Mouse (Mus musculus) lung, postnatal 36 days (tissue): ENCODE measurements around the gene Msi2.
A peak's percentile ranks its signal among the peaks of the same experiment; 100 is the strongest.

Source experiments
- DNase-seq: peaks from one replicate; pipeline ENCODE4 v3.0.0; 2022; ENCODE audit warnings: mixed read lengths

Msi2 gene

DNA sequence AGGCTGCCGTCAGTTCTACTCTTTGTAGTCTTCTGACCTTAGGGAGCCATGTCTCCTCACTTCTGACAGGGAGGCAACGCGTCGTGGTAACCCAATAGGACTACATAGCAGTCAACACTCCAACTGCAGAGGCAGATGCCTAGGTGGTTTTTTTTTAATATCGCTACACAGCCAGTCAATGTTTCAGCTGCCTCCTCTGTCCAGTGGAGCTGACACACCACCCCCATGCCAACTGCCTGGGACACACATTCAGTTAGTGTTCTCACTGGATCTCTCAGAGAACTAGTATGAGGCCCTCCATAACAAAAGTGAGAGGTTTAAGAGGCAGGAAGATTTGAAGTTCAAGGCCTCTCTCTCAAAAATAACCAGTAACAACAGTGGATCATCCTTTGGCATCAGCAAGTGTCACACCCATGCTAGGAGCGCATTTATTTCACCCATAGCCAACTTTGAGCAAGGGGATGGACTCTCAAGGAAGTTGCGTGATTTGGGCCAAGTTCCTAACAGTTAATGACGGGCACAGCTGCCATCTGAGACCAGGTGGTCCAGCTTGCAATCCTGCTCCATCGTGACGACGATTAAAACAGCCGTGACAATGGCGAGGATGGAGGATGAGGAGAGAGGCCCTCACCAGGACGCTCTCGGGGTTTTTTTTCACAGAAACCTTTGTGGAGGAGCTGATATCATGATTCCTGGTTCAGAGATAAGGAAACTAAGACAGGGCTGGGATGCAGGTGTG, 8.3 kb downstream of the Msi2 start:
- DNase-seq: no peak

DNA sequence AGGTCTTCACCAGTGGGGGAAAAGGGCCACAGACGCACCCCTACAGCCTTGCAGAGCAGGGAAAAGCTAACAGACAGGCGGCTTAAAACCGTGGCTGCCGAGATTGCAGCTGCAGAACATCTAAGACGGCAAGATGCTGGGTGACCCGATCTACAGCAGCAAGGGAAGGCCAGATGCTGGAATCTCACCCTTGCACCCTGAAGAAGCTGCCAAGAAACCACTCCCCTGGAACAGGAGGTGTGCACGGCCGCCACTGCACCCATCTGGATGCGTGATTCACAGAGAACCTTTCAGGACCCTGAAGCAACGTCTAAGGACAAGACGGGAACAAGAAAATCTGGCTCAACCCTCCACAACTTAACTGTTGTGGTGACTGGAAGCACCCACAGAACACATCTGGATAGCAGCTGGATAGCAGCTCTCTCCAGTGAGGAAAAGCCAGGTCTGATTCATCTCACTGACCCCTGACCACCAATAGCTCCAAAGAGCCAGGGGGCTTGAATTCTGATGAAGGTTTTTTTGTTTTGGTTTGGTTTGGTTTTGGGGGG, 11.0 kb downstream of the Msi2 start:
- no peak for DNase-seq

DNA sequence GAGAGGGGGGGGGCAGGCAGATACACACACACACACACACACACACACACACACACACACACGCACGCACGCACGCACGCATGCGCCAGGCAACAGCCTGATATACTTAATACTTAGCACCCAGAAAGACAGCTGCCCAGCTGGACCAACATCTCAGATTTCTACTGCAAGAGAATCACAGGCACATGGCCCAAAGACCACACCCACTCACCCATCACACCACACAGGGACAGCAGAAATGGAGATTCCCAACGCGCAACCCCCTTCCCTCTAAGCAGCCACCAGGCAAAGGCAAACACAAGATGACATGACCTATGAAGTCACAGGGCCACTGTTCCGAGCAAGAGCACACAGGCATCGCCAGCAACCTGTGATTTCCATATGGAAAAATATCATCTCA, 13.6 kb downstream of the Msi2 start:
- no peak for DNase-seq

DNA sequence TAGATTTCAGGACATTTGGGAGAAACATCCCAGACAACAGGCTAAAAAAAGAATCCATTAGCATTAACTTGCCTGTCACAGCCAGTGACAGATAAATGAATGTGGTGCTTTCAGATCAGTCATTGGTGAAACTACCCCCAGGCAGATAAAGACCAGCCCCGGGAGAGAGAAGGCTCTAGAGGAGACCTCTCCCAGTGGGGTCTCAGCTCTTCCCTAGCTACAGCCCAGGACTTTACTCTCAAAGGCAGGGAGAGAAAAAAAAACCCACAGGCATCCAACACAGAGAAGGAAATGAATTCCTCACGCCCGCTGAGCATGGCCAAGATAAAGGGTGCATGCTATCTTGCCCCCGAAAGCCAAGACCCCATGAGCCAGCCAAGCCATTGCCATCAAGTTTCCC, 15.1 kb downstream of the Msi2 start:
- DNase-seq: no peak

DNA sequence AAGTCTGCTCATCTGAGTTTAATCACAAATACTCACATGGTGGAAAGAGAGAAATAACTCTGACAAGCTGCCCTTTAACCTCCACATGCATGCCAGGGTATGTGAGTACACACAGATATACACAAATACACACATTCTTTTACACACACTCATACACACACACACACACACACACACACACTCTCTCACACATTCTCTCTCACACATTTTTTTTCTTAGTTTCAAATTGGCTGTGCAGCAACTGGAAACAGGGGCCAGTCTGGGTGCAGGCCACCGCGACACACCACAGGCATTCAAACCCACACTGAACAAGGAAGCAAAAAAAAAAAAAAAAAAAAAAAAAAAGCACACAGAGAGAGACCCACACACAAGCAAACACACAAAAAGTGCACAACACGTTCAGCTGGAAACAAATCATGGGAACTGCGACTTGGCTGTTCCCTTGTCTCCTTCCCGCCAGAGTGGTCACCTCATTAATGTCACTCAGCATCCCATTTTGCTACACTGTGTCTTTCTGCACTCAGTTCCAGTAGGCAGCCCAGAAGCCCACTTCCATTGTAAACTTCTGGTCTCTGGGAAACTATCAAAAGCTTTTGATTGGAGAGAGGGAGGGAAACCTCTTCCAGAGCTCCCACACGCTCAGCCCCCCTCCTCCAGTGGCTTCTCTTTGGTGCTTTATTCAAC, 16.2 kb downstream of the Msi2 start:
- no peak for DNase-seq

DNA sequence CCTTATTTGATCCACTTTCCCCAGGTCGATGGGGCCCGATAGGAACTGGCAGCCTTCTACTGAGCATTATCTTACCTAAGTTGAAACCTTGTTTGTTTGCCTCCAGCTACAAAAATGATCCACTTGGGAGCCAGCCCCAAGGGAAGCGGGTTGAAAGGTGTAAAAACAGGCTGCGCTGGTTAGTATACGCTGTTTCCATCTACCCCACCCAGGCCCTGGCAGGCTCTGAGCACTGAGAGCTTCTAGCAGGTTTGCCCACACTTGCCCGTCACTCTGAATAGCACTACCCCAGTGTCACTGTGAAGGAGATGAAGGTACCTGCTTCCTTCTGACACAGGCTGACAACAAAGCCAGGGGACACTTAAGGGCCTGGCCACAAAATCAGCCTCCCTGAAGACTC, 17.3 kb downstream of the Msi2 start:
- DNase-seq: no peak

DNA sequence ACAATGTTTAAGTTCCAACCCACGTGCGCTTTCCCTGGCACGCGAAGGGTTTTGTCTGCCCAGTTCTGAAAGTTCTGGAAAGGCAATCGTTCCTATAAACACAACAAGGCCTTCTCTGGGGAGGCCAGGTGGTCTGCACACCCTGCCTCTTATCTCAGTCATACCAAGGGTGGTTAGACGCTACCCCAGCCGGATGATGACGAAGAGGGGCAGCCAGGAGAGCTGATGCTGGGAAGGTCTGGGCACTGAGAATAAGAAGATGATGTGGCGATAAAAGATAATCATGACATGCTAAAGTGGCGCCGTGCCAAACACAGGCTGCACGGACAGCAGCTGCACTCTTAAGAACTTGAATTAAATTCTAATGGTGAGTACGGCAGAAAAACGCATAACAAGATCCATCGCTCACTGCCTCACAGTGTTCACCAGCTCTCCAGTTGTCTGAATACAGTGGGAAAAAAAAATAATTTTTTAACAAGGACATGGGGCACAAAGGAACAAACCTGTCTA, 18.1 kb downstream of the Msi2 start:
- DNase-seq: no peak

DNA sequence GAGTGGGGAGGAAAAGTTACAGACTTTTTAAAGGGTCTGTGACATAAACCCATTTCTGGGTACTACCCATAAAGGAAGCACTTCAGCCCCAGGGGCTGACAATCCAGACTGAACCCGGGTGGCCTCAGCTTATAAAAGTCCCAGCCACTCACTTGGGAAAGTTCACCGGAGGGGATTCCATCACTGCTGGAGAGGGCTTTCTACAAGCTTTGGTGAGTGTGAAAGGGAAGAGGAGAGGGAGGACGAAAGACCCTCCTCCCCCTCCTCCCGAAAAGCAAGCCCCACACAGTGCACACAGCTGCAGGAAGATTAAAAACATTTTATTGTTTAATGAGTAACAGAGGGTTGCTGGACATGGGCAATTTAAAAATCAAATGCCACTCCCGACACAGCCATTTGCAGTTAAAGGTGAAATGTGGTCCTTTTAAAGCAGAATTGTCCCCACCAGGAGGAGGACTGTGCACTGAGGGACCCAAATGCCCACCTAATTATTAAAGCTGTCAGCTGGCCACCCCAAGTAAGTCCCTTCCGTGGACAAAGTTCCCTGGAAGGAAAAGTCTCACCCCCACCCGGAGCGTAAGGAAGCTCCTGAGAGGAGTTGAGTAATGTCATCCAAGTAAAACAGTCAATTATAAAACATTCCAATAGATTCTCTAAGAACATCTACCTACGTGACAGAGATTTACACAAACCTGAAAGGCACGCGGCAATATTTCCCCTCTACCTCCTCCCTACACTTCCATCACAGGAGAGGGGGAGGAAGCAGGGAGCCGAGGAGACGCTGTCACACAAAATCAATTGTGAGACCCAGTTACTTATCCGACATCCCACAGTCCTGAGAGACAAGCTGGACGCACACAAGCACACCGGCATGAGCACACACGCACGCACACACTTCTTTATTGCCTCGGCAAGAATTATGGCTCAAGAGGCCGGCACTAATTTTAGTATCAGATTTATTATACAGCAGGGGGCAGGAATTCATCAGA, 24.1 kb downstream of the Msi2 start:
- DNase-seq: no peak

DNA sequence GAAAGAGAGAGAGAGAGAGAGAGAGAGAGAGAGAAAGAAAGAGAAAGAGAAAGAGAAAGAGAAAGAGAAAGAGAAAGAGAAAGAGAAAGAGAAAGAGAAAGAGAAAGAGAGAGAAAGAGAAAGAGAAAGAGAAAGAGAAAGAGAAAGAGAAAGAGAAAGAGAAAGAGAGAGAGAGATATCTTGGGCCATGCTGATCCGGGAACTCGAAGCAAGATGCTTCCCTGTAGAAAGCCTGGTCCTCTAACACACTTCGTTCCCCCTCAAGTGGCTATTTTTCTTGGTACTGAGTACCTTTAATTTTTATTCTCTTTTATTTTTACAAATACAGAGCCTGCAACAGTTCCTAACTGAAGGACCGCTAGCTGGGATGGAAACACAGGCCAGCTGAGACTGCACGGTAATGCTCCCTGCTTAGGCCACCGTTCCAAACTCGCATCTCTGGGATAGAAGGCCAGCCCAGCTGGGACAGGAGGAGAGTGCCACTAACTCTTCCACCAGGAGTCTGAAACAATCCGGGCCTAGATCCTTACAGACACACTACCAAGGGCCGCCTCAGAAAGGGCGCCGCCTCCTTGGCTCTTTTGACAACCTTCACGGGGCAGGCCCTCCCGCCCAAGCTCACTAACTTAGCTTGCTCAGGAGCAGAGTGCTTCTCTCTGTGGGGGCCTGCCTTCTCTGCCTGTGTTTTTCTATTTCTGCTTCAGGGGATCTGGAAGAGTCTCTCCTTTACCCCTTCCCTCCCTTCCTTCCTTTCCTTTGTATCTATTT, 25.1 kb downstream of the Msi2 start:
- no peak for DNase-seq

DNA sequence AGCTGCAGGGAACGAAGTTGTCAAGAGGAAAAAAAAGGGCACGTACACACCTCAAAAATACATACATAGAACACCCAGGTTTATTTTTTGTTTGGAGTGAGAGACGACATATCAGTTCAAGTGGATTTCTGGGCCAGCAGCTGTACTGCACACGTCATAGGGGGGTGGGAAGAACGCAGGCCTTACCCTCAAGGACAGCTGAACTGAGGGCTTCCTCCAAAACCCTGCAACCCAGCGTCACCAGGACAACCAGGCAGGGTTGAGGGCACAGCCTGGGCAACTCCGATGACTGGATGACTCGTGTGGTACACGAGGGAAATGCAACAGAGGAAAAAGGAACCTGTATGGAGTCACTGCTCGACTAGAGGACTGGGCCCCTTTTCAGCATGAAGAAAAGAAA, 25.9 kb downstream of the Msi2 start:
- no peak for DNase-seq

DNA sequence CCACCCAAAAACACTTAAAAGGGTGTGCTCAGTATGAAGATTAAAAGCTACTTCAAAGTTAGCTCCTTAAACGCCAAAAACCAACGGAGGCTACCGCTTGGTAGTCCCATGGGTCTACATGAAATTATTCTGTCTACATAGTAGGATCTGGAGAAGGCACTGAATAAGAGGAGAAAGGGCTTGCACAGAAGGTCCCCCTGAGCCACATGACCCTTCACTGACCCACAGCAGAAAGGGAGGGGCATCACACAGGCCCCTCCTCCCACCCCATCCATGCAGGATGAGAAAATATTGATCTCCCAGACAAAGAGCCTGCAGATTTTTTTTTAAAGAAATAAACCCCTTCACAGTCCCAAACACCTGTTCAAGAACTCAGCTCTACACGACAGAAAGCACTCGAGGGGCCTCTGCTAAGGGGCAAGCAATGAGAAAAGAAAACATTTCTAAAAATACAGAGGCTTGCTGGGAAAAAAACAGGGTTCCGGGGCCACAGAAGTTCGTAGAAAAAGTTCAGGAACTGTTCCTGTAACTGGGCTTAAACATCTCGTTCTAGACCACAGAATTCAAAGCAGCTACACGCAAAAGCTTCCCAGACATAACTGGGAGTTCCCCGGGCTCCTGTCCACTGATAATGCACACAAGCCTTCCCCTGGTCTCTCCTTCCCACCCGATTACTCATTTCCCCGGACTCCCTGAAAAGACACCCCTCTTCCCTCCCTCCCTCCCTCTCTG, 27.6 kb downstream of the Msi2 start:
- no peak for DNase-seq

DNA sequence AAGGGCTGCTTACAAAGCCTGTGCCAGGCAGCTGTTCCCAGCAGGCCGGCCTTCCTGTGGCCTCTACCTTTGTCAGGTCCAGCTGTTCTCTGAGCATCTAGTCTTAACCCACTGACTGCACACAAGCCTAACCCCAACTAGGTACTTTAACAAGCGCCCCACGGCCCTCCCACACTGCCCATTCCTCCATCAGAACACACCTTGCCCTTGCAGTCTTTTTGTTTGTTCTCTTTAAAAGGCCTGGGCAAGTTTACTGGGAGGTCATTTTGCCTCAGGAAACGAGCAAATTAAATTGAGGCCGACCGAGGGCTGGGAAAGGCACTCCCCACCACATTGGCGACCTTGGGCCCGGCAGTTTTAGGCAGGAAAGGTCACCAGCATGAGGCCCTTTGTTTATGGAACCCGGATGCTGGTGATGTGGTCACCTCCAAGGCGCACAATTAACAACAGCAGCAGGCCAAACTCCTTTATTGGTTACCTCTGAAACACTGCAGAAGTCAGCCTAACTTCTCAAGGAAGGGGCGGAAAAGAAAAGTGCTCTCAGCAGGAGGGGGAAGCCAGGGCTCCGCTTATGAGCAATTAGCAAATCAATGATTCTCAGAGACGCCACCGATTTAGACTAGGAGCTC, 28.4 kb downstream of the Msi2 start:
- DNase-seq: no peak

DNA sequence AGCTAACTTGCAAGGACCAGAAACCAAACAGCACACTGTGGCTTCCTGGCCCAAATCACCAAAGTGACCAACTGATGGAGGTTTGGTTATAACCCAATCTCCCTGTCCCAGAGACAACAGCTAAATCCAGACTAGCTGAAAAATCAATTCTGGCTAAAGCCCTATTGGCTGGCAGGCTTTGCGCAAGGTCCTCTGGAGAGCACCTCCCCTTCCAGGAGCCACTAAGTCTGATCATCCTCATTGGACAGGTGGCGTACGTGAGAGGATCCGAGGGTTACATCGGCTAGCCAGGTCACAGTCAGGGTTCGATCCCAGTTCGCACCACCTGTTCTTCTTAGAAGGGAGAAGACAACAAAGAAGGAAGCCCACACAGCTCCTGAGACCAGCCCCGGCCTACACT, 29.7 kb downstream of the Msi2 start:
- no peak for DNase-seq

DNA sequence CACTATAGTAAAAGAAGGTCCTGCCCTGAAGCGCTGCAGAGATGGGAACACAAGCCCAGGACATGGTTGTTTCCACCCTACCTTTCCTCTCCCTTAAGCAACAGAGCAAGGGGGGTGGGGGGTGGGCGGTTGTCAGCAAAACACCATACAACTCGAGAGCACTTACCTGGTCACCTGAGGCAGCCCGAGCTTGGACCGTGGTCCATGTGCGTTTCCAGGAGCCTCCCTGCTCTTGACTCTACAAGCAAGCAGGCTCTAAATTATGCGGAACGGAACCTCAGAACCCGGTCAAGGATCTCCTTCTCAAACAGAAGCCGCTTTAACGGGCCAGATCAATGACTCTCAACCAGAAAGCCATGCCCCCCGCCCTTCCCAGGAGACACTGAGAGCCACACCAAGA, 30.6 kb downstream of the Msi2 start:
- DNase-seq: peak; percentile 58

DNA sequence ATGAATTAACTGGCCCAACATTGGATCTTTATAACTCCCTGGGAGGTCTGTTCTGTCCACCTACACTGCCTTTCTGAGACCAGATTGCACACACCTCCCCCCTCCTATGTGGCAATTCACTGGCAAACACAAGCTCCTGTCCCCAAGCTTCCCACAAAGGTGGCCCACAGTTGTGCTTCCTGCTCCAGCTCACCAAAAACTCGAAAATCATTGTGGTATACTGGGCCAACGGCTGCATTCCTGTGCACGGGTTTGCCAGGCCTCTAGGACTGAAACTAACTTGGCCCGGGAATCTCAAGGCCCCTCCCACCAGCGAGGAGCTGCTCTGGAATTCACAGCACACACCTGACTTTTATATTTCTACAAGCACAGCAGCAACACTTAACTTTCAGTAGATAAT, 31.3 kb downstream of the Msi2 start:
- peak; percentile 67 for DNase-seq

DNA sequence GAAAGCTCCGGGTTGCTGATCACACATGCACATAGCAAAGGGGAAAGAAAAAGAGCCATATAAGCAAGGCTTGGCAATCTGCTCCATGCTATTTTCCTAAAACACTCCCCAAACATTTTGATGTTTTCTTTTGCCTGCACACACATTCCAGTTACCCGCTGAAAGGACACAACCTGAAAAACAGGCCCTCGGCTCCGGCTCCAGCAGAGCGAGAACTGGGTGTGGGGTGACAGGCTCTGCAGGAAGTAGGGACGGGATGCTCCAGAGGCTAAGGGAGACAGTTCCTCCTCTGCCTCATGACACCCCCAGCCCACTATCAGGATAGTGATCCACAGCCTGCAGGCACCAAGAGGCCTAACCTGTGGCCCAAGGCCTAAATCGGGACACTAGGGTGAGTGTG, 32.3 kb downstream of the Msi2 start:
- no peak for DNase-seq

DNA sequence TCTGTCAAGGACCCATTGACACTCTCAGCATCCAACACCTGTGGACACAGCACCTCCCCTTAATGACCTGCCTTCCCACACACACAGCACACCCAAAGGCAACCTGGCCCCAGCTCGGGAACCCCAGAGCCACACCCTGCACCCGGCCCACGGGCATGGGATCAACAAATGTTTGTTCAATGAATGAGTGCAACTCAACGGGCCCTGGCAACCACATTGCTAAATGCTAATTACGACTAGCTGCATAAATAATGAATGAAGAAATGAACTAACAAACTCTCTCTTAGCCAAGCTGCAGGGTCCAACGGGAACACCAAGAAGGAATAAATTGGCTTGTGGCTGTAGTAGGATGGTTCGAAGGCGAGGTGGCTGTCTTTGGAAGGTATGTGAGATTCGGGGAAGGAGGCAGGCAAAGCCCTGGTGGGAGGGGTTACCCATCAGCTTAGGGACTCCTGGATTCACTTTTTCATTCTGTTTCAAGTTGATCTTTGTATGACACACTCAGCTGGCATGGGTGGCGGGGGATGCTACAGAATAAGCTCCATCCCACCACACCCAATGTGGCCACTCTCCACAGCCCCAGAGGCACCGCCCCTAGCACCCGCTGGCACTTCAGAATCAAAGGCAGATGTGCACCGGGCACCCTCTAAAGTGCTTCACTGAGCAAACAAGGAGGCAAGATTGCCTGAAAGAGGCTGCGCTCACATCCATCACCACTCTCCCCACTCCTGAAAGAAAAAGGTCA, 35.1 kb downstream of the Msi2 start:
- DNase-seq: peak; percentile 60

DNA sequence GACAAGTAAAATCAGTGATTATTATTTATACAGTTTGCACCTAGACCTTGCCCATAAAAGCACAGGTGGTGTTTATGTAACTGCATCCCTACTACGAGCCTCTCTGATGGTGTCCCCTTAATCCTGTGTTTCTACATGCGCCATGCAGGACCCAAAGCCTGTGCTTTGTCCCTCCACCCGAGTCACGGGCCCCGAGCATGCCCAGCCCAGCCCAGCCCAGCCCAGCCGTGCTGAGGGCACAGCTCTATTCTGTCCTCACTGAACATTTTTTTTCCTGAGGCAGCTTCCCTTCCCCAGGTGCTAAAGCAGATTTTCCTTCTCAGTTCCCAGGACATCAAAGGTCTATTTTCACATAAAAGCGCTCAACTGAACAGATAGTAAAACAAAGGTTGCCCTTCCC, 41.0 kb downstream of the Msi2 start:
- DNase-seq: no peak

DNA sequence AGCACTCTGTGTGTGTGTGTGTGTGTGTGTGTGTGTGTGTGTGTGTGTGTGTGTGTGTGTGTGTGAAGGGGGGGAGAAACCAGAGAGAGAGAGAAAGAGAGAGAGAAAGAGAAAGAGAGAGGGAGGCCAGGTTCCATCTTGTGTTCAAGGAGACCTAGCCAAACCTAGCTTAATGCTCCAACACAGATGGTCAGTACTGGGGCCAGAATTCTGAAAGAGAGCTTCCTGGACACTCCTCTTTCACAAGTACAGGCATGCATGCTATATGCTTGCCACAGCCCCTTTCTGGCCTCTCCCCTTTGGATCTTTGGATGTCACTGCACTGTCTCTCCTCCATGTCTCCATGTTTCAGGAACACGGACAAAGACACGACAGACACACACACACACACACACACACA, 41.7 kb downstream of the Msi2 start:
- no peak for DNase-seq
